Mouse (Mus musculus): ENCODE results near the gene Gm49325. TPM values are rescaled to one million over a fixed set of nuclear protein-coding genes. Genes with fewer than 3 reads are reported as not detected.

The Gm49325 gene
- polyA plus RNA-seq, 1 experiment, result 8.8 TPM

- H3K27me3 ChIP-seq (ENCODE audit: control insufficient read depth, insufficient read depth, insufficient read length), result no peaks in the 10 kb centered on the region
- H3K79me2 ChIP-seq (ENCODE audit: control insufficient read depth, insufficient read depth), result peaks cover 76% of the 10 kb centered on the region
- no peak overlapping the region for H3ac ChIP-seq (ENCODE audit: control insufficient read depth, insufficient read length)
- H3K4me3 ChIP-seq, result no peak overlapping the region
- H3K36me3 ChIP-seq (ENCODE audit: control insufficient read depth, insufficient read depth), result peaks cover 49% of the 10 kb centered on the region
- no peak overlapping the region for H3K4me2 ChIP-seq (ENCODE audit: low read depth)
- TF ChIP-seq POLR2A (IDR thresholded peaks at IDR 0.05; ENCODE audit: insufficient read length, low read depth) (no peak), TCF3 (IDR thresholded peaks at IDR 0.05; ENCODE audit: insufficient read length, low read depth) (no peak), TCF12 (IDR thresholded peaks at IDR 0.05; ENCODE audit: insufficient read depth, poor library complexity, severe bottlenecking) (no peak), E2F4 (IDR thresholded peaks at IDR 0.05; ENCODE audit: insufficient read depth) (no peak), CEBPB (IDR thresholded peaks at IDR 0.05; ENCODE audit: insufficient read depth, poor library complexity, severe bottlenecking) (no peak), REST (IDR thresholded peaks at IDR 0.05; ENCODE audit: insufficient read depth, insufficient read length) (no peak), USF1 (IDR thresholded peaks at IDR 0.05; ENCODE audit: low read depth) (no peak), MYOG (IDR thresholded peaks at IDR 0.05; ENCODE audit: control insufficient read depth in 1 of 3, insufficient read depth in 1 of 3, insufficient read length in 2 of 3, low read depth in 2 of 3) (no peak), SRF (IDR thresholded peaks at IDR 0.05; ENCODE audit: control insufficient read depth, insufficient read length, low read depth) (no peak), MYOD1 (IDR thresholded peaks at IDR 0.05; ENCODE audit: control insufficient read depth in 1 of 3, insufficient read length in 2 of 3, low read depth in 2 of 3) (no peak), POLR2AphosphoS2 (IDR thresholded peaks at IDR 0.05; ENCODE audit: insufficient read length, low read depth) (no peak), MAX (IDR thresholded peaks at IDR 0.05; ENCODE audit: low read depth) (no peak)
These were observed 30.4 kb downstream of the Gm49325 start for GRCm38 (mm10) chr10:77636234-77636922.

GRCm38 (mm10) chr10:77638956-77639355 lies 33.0 kb downstream of the Gm49325 start:
- H3K27me3 ChIP-seq (ENCODE audit: control insufficient read depth, insufficient read depth, insufficient read length), result no peaks in the 10 kb centered on the region
- no peak overlapping the region for H3K4me3 ChIP-seq
- peaks cover 60% of the 10 kb centered on the region for H3K36me3 ChIP-seq (ENCODE audit: control insufficient read depth, insufficient read depth)
- no peak overlapping the region for H3K4me2 ChIP-seq (ENCODE audit: low read depth)
- H3ac ChIP-seq (ENCODE audit: control insufficient read depth, insufficient read length), result no peak overlapping the region
- no peak for TF ChIP-seq TCF3 (IDR thresholded peaks at IDR 0.05; ENCODE audit: insufficient read length, low read depth)
- no peak for TF ChIP-seq MAX (IDR thresholded peaks at IDR 0.05; ENCODE audit: low read depth)
- TF ChIP-seq USF1 (IDR thresholded peaks at IDR 0.05; ENCODE audit: low read depth), result no peak
- TF ChIP-seq POLR2A (IDR thresholded peaks at IDR 0.05; ENCODE audit: insufficient read length, low read depth), result no peak
- no peak for TF ChIP-seq REST (IDR thresholded peaks at IDR 0.05; ENCODE audit: insufficient read depth, insufficient read length)
- no peak for TF ChIP-seq E2F4 (IDR thresholded peaks at IDR 0.05; ENCODE audit: insufficient read depth)
- TF ChIP-seq CEBPB (IDR thresholded peaks at IDR 0.05; ENCODE audit: insufficient read depth, poor library complexity, severe bottlenecking), result no peak
- no peak for TF ChIP-seq MYOD1 (IDR thresholded peaks at IDR 0.05; ENCODE audit: control insufficient read depth in 1 of 3, insufficient read length in 2 of 3, low read depth in 2 of 3)
- TF ChIP-seq POLR2AphosphoS2 (IDR thresholded peaks at IDR 0.05; ENCODE audit: insufficient read length, low read depth), result no peak
- TF ChIP-seq TCF12 (IDR thresholded peaks at IDR 0.05; ENCODE audit: insufficient read depth, poor library complexity, severe bottlenecking), result no peak
- peaks cover 54% of the 10 kb centered on the region for H3K79me2 ChIP-seq (ENCODE audit: control insufficient read depth, insufficient read depth)

GRCm38 (mm10) chr10:77643160-77643559 lies 37.2 kb downstream of the Gm49325 start:
- H3K4me3 ChIP-seq, result no peak overlapping the region
- H3K4me2 ChIP-seq (ENCODE audit: low read depth), result no peak overlapping the region
- no peak for TF ChIP-seq MYOD1 (IDR thresholded peaks at IDR 0.05; ENCODE audit: control insufficient read depth in 1 of 3, insufficient read length in 2 of 3, low read depth in 2 of 3)
- no peak for TF ChIP-seq SRF (IDR thresholded peaks at IDR 0.05; ENCODE audit: control insufficient read depth, insufficient read length, low read depth)
- no peak for TF ChIP-seq REST (IDR thresholded peaks at IDR 0.05; ENCODE audit: insufficient read depth, insufficient read length)
- TF ChIP-seq TCF3 (IDR thresholded peaks at IDR 0.05; ENCODE audit: insufficient read length, low read depth), result no peak
- no peak for TF ChIP-seq POLR2AphosphoS2 (IDR thresholded peaks at IDR 0.05; ENCODE audit: insufficient read length, low read depth)
- TF ChIP-seq TCF12 (IDR thresholded peaks at IDR 0.05; ENCODE audit: insufficient read depth, poor library complexity, severe bottlenecking), result no peak
- no peak for TF ChIP-seq USF1 (IDR thresholded peaks at IDR 0.05; ENCODE audit: low read depth)
- TF ChIP-seq MAX (IDR thresholded peaks at IDR 0.05; ENCODE audit: low read depth), result no peak
- no peak for TF ChIP-seq POLR2A (IDR thresholded peaks at IDR 0.05; ENCODE audit: insufficient read length, low read depth)
- TF ChIP-seq CEBPB (IDR thresholded peaks at IDR 0.05; ENCODE audit: insufficient read depth, poor library complexity, severe bottlenecking), result no peak
- no peak for TF ChIP-seq MYOG (IDR thresholded peaks at IDR 0.05; ENCODE audit: control insufficient read depth in 1 of 3, insufficient read depth in 1 of 3, insufficient read length in 2 of 3, low read depth in 2 of 3)
- no peak for TF ChIP-seq E2F4 (IDR thresholded peaks at IDR 0.05; ENCODE audit: insufficient read depth)
- peaks cover 51% of the 10 kb centered on the region for H3K36me3 ChIP-seq (ENCODE audit: control insufficient read depth, insufficient read depth)
- H3K27me3 ChIP-seq (ENCODE audit: control insufficient read depth, insufficient read depth, insufficient read length), result no peaks in the 10 kb centered on the region
- H3ac ChIP-seq (ENCODE audit: control insufficient read depth, insufficient read length), result no peak overlapping the region
- peaks cover 25% of the 10 kb centered on the region for H3K79me2 ChIP-seq (ENCODE audit: control insufficient read depth, insufficient read depth)

- TF ChIP-seq POLR2A (IDR thresholded peaks at IDR 0.05; ENCODE audit: insufficient read length, low read depth), result no peak
- Histone ChIP-seq H3K4me2 (ENCODE audit: low read depth) (no peak overlapping the region), H3ac (ENCODE audit: control insufficient read depth, insufficient read length) (no peak overlapping the region), H3K27me3 (ENCODE audit: control insufficient read depth, insufficient read depth, insufficient read length) (no peaks in the 10 kb centered on the region), H3K4me3 (no peak overlapping the region), H3K36me3 (ENCODE audit: control insufficient read depth, insufficient read depth) (peaks cover 46% of the 10 kb centered on the region), H3K79me2 (ENCODE audit: control insufficient read depth, insufficient read depth) (peaks cover 7% of the 10 kb centered on the region)
These were observed 39.6 kb downstream of the Gm49325 start for GRCm38 (mm10) chr10:77645571-77645970.

- Histone ChIP-seq H3K4me2 (ENCODE audit: low read depth) (no peak overlapping the region), H3ac (ENCODE audit: control insufficient read depth, insufficient read length) (no peak overlapping the region)
These were observed 41.5 kb downstream of the Gm49325 start for GRCm38 (mm10) chr10:77647461-77647860.

More at GRCm38 (mm10) chr10:77647461-77647860, 41.5 kb downstream of the Gm49325 start:
- H3K27me3 ChIP-seq (ENCODE audit: control insufficient read depth, insufficient read depth, insufficient read length), result no peaks in the 10 kb centered on the region
- peaks cover 30% of the 10 kb centered on the region for H3K36me3 ChIP-seq (ENCODE audit: control insufficient read depth, insufficient read depth)
- TF ChIP-seq SRF (IDR thresholded peaks at IDR 0.05; ENCODE audit: control insufficient read depth, insufficient read length, low read depth), result no peak
- no peak for TF ChIP-seq E2F4 (IDR thresholded peaks at IDR 0.05; ENCODE audit: insufficient read depth)
- no peak for TF ChIP-seq MAX (IDR thresholded peaks at IDR 0.05; ENCODE audit: low read depth)
- no peak for TF ChIP-seq TCF12 (IDR thresholded peaks at IDR 0.05; ENCODE audit: insufficient read depth, poor library complexity, severe bottlenecking)
- TF ChIP-seq TCF3 (IDR thresholded peaks at IDR 0.05; ENCODE audit: insufficient read length, low read depth), result no peak
- no peak for TF ChIP-seq USF1 (IDR thresholded peaks at IDR 0.05; ENCODE audit: low read depth)
- no peak for TF ChIP-seq POLR2A (IDR thresholded peaks at IDR 0.05; ENCODE audit: insufficient read length, low read depth)
- TF ChIP-seq CEBPB (IDR thresholded peaks at IDR 0.05; ENCODE audit: insufficient read depth, poor library complexity, severe bottlenecking), result no peak
- no peaks in the 10 kb centered on the region for H3K79me2 ChIP-seq (ENCODE audit: control insufficient read depth, insufficient read depth)
- no peak overlapping the region for H3K4me3 ChIP-seq
